Mouse (Mus musculus): ENCODE results near the gene A130010J15Rik.

A130010J15Rik gene

DNA sequence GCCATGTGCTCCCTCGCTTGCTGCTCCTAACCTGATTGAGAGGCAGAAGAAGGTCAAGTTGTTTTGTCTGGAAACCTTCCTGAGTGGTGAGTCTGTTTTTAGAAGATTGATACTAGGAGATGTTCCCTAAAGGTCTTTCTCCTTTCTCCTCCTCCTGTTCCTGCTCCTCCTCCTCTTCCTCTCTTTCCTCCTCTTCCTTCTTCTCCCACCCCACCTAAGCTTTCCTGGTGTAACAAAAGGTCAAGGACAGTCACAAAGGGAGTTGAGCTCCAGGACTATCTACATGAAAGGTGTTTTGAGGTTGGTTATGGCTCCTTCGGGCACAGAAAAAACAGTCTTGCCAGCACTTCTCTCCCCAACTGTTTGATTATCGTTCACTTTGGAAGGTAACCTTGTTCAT lies at the start of gene A130010J15Rik:
Gene A130010J15Rik, plus strand, starts transcription at position 301 of the 400 bp plus-strand sequence.
- no peak for DNase-seq (ENCODE audit: low read depth)

DNA sequence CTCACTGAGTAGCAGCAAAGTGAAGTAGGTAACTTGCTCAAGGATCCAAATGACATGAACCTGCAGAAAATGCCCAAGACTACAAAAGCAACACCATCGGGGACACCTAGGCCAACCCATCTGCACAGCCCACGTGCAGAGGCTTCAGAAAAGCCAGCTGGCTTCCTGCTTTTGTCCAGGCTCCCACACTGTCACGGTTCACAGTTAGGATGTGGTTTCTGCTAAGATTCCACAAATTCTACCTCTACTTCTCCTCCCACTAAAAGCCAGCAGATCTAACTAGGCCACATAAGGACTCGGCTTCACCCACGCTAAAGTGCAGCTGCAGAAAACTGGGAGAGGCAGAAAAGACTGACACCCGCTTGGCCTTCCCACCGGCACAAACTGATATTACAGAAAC lies 45.1 kb upstream of the A130010J15Rik start:
- no peak for DNase-seq (ENCODE audit: low read depth)

DNA sequence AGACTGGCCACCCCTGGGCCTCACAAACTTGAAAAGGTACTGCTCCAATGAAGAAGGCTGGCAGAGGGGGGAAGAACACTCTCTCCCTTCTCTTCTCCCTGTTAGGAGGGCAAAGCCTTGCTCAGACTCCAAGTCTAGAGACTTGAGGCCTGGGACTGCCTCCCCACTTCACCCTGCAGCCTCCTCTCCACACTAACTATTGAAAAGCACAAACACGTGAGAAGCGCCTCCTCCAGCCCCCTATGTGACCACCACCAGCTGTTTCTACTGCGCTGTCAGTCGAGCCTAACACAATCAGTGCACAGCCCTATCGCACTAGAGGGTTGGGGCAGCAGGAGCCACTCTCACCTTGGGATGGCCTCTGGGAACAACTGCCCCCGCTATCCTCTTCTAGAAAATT lies 44.6 kb upstream of the A130010J15Rik start:
- DNase-seq (ENCODE audit: low read depth), result no peak

DNA sequence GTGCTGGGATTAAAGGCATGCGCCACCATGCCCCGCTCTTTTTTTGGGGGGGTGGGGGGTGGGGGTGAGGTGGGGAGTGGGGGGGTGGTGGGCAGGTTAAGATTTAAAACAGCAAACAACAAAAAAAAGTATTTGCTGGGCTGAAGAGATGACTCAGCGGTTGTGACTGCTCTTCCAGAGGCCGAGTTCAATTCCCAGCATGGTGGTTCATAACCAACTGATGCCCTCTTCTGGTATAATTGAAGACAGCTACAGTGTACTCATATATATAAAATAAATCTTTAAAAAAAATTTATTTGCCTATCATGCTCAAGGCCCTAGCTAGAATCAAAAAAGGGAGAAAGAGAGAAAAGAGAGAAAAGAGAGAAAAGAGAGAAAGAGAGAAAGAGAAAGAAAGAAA lies 42.0 kb upstream of the A130010J15Rik start:
- no peak for DNase-seq (ENCODE audit: low read depth)

DNA sequence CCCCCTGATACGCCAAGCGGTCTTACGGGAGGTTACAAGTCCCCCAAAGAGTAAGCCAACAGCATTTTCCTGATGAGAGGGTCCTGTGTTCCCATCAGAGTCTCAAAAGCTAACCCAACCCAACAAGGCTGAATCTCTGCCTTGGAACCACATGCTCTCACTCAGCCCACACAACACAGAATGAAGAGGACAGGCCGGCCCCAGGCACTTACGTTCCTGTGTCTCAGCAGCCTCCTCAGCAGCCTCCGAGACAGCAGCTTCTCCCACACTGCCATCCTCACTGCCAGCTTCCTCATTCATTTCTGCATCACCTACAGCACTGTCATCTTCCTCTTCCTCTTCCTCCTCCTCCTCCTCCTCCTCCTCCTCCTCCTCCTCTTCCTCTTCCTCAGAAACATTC lies 39.8 kb upstream of the A130010J15Rik start:
- DNase-seq (ENCODE audit: low read depth), result no peak

DNA sequence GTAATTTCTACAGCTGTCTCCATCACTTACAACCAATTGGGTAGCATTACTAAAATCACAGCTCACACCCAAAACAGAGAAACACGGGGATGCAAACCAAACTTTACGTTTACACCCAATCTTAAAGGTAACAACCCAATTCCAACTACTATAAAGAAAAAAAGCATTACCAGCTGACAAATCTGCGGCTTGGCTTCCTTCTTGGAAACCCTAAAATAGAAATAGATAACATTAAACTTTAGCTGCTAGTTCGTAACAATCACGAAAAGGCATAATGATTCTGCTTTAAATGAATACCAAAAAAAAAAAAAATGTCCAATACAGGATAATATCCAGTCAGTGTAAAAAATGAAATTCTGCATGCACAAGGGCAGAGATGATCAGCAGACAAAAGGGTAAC lies 38.5 kb upstream of the A130010J15Rik start:
- peak; percentile 29 for DNase-seq (ENCODE audit: low read depth)

DNA sequence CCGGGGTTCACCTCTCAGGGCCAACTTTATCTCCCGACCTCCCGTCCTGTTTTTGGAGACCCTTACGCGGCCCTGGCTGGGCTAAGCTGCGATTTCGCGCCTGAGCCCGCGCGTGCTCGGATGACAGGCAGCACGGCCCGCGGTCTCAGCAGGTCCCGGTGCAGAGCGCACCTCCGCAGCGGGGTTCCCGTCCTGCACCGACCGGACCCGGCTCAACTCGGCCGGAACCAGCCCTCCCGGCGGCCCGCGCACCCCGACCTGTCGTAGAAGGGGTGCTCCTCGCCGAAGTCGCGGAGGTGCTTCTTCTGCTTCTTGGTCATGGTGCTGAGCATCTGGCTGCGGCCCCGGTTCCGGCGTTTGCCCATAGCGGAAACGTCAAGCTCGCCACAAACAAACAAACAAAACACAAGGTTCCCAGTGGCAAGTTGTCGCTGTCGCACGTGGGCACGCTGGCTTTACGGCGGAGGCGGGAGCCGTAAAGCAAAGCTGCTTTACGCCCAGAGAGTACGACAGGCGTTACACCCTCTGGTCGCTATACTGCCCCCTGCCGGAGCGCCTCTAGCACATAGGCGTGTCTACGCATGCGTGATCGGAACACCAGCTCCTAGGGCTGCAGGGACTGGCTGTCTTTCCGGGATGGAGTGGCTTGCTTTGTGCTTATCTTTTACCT lies 37.9 kb upstream of the A130010J15Rik start, which contains the start of gene Diexf:
Gene Diexf, minus strand, starts transcription at position 487 of the 670 bp plus-strand sequence.
- DNase-seq (ENCODE audit: low read depth), result peak; percentile 100

DNA sequence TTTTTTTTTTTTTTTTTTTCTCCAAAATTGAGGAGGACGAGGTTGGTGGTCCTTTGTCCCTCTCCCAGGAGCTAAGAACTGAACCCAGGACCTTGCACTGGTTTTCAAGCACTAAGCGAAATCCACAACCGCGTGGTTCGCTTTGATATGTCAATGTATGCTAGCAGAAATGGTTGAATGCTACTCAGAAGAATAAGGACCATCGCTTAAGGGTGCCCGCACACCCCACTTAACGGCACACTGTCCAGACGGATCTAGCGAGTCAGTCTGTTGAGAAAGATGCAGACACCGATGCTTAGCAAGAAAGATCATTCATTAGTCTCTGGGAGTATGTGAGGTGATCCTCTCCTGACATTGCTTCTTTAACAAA lies 37.4 kb upstream of the A130010J15Rik start:
- DNase-seq (ENCODE audit: low read depth), result no peak

DNA sequence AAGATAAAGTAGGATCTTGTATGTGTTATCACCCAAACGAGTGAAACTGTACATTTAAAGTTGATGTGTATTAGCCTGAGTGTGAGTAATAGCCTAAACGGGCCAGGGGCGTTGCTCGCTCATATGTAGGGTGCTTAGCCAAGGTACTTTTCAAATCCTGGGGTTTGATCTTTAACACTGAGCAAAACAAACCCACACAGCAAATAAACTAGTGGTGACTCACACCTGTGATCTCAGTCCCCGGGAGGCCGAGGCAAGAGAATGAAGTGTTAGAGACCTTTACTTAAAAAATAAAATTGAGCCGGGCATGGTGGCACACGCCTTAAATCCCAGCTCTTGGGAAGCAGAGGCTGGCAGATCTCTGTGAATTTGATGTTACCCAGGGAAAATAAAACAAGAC lies 37.0 kb upstream of the A130010J15Rik start:
- peak; percentile 69 for DNase-seq (ENCODE audit: low read depth)

DNA sequence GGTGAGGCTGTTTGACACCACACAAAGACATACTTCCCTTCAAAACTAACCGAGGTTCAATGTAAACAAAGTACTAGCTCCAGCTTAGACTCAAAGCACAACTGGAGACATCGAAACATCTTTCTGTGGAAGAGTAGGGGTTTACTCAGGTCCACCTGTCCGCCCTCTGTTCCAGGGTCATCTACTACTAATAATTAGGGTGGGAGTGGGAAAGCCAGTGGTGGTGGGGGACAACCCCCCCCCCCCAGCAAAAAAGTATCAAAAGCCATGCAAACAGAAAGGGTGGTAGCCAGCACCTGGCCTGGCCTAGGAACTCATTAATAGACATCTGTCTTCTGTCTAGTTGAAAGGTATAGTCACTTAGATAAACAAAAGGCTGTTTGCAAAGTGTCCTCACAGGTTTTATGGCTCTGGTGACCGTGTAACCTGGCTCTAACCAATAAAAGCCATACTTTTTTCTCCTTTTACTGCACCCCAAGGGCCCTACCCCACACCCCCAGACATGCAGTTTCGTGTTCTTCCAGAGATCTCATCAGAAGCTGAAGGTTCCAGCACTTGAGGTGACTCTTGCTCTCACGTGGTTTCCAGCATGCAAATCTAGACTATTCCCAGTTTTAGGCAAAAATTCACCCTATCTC lies 36.4 kb upstream of the A130010J15Rik start:
- DNase-seq (ENCODE audit: low read depth), result peak; percentile 24

DNA sequence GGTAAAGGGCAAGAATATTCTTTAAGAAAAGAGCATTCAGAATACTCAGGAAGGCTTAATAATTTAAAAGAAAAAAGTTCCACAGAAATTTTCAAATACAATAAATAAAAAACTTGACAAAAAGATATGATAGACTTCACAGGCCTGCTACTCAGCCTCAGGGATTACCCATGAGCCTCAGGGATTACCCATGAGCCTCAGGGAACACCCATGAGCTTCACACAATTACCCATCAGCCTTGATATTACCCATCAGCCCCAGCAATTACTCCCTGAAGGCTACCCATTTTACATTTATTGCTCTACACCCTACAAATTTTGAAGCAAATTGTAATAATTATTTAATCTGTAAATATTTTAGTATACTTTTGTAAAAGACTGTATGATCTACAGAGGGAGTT lies 35.5 kb upstream of the A130010J15Rik start:
- DNase-seq (ENCODE audit: low read depth), result no peak

DNA sequence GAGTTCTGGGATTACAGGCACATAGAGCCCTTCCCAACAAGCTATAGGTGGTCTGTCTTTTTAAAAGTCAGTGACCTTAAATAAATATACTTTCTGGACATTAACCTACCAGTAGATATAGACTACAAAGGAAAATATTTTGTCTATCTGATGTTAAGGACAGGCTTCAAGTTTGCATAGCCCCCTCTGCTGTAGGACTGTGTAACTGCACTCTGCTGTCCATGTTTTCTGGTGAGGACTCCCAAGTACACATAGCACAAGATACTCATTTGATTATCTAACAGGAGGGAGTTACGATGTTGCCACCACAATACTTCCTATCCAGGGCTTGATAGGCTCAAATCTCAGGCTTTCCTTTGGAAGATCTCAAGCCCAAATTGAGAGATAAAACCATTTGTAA lies 34.1 kb upstream of the A130010J15Rik start:
- DNase-seq (ENCODE audit: low read depth), result peak; percentile 55

DNA sequence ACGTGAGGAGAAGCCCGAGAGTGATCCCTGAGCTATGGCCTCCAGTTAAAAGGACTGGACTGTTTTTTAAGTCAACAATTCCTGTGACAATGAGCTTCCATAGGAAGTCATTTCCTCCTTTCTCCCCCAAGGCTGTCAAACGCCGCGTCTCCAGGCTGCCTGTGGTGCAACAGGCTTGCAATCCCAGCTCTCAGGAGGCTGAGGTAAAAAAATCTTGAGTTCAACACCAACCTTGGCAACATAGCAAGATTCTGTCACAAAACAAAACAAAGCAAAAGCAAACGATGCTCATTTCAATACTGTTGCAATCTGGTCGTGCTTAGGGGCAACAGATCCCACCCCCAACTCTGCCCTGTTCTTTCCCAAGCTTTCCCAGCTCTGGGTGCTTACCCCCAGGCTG lies 29.8 kb upstream of the A130010J15Rik start:
- no peak for DNase-seq (ENCODE audit: low read depth)

DNA sequence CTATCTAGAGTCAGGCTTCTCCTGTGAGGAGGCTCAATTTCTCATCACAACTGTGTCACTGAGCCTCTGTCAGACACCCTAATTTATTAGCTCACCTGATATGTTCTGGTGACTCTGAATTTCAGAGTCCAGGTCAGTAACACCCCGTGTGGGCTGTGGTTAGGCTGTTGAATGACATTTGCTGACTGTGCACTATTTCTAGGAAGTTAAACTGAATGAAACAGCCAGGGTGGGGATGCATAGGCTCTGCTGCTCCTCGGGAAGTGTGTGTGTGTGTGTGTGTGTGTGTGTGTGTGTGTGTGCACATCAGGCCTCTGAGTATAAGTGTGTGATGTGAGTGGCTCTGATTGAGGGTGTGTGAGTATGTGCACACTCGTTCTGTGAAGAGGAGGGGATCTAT lies 29.2 kb upstream of the A130010J15Rik start:
- peak; percentile 31 for DNase-seq (ENCODE audit: low read depth)

DNA sequence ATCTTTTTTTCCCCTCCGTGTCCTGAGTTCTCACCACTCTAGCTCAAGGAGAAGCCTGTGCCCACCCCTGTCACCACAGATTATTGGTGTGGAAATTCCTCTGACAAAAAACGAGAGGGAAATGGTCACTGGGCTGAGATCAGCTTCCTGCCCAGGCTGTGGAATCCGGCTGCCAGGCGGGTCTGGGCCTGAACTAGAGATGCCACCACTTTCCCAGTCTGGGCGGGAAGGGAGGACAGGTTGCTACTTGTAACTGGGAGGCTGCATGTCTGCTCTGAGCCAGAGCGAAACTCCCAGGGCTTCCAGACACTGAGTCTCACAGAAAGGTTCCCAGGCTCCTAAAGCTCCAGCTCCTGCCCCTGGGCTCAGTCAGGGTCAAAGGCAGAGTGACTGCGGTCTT lies 26.7 kb upstream of the A130010J15Rik start:
- no peak for DNase-seq (ENCODE audit: low read depth)

DNA sequence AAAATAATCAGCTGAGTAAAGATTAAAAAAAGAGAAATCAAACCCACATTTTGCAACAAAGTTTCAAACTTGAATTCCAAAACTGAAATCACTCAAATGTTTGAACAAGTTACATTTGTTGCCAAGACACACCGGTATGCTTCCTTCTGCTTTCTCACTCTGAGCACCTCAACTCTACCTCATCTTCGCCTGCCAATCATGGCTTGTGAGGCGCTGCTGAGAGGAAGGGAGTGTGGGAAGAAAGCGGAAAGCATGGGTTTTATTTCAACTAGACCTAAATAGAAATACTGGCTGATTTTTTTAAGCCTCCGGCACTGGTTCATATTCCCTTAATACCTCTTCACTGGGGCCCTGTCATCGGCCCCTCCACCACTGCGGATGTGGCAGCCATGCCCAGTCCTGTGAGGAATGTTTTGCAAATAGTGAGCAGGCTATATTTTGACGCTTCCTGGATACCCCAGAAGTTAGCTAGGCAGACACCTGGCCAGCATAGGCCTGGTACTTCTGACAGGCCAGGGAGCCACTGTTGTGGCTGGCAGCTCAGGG lies 25.3 kb upstream of the A130010J15Rik start:
- DNase-seq (ENCODE audit: low read depth), result no peak

DNA sequence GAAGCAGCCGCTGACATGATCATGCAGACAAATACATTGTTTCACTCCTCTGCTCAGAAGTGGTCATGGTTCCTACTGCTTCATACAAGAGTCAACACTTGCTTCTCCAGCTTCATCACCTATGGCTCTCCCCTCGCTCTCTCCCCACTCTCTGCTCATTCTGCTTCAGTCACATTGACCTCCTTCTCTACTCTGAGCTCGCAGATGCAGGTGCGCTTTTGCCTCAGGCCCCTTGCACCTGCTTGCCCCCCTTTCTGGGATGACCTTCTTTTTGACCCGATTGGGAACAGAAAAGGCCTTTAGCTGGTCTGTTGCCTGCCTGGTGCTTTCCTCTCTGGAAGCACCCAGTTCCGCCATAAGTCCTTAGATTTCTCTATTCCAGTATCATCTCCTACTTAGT lies 23.3 kb upstream of the A130010J15Rik start:
- DNase-seq (ENCODE audit: low read depth), result no peak

DNA sequence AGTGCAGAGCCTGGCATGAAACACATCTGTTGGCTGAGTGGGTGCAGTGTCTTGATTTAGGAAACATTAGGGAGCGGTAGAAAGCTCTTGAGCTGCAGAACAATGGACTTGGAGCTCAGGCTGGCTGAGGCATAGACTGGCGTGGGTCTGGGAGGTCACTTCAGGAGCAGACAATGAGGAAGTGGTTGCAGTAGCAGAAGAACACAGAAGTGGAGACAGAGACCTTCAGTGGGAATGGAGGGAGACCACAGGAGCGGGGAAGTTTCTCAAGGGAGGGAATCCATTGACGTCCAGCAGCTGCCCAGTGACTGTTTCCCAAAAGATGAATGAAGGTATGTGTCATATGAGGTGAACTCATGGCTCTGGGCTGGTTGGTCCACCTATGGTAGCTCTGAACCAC lies 22.7 kb upstream of the A130010J15Rik start:
- no peak for DNase-seq (ENCODE audit: low read depth)

DNA sequence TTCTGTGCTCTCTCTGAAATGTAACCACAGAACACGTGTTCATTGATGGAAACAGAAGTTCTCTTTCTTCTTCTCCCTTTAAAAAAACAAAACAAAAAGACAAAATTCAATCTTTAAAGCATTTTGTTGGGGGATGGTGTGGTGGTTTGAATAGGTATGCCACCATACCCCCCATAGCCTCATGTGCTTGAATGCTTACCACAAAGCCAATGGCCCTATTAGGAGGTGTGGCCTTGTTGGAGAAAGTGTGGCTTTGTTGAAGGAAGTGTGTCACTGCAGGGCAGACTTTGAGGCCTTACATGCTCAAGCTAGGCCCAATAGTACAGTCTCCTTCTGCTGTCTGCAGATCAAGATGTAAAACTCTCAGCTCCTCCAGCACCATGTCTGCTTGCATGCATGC lies 21.4 kb upstream of the A130010J15Rik start:
- no peak for DNase-seq (ENCODE audit: low read depth)

DNA sequence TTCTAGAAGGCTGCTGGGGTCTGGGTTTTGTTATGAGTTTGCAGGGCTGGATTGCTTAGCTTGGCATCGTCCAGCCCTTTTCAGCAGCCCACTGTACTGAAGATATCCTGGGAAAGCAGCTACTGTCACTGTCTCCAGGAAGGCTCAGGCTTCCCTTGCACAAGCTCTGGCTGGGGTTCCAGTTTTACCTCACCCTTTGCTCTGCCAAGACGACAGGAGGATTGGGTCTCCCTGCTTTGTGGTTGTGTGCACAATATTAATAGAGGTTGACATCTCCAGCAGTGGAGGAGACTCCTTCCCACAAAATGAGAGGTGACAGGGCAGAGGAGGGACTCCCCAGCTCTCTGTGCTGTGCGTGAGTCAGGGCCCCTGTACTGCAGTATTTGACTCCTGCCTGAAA lies 18.6 kb upstream of the A130010J15Rik start:
- no peak for DNase-seq (ENCODE audit: low read depth)

DNA sequence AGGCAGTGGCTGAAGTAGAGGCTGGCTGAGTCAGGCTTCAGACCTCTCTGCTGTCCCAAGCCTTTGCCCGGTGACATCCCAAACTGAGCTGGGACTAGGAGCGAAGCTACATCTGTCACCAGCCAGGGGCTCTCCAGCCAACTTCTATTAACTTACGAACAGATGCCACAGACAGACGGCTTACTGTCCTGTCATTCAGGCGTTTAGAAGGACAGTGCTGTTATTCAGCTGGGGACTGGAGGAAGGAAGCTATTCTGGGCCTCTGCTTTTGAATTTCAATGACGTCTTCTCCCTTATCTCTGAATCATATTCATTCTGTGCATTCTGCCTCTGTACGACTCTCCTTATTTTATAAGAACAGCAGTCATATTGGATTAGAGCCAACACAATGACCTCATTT lies 16.7 kb upstream of the A130010J15Rik start:
- no peak for DNase-seq (ENCODE audit: low read depth)

DNA sequence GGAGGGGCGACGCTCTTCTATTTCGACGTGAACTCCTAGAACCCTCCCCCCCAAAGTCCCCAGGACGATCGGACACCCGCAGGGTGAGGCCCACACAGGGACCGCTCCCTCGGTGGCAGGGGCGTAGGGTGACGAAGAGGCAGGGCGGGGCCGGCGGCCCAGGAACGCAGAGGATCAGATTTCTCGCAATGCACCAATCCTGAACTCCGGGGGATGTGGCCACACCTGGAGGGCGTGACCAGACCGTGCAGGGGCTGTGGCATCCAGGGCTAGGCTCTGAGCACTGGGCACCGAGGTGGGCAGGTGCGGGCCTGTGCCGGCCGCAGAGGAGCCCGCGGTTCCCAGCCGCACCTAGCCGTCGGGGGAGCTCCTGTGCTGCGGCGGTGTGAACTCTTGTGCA lies 15.0 kb upstream of the A130010J15Rik start, which contains the start of gene Irf6:
Gene Irf6, plus strand, starts transcription at position 240 of the 400 bp plus-strand sequence.
- DNase-seq (ENCODE audit: low read depth), result peak; percentile 80

DNA sequence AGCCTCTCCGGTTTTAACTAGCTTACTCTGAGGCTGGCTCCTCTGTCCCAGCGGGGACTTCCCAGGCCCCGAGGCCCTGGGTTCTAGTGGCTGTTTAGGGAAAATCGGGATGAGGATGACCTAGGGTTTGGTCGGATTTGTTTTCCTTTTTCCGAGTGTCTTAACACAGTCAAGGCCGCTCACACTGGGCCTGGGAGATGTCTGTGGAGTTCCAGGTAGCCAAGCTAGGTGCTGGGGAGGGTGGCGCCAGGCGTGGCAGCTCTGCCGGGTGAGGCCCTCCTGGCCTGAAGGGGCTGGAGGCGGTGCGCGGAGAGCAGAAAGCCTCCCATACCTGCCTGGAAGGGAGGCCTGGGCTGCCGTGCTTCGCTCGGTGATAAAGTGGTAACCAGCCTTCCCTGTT lies 14.3 kb upstream of the A130010J15Rik start:
- DNase-seq (ENCODE audit: low read depth), result no peak

Data from induced T-regulatory cell, adult 2 months (primary cell).